Mouse (Mus musculus) intestine, embryonic 14.5 days (tissue): Measurements from ENCODE around the gene Atp13a4. TPM values are rescaled to one million over a fixed set of nuclear protein-coding genes. Genes with fewer than 3 reads are reported as not detected.
A peak's percentile ranks its signal among the peaks of the same experiment; 100 is the strongest.

Source experiments
- ATAC-seq: fragments of 200-750 bp; cut with Nextera tagmentation; replicated peaks from 2 replicates; pipeline ENCODE4 v1.8.0; 2017; ENCODE audit warnings: low read depth, moderate number of reproducible peaks, moderate TSS enrichment, moderate library complexity; ENCODE audit not compliant: low FRiP score, low TSS enrichment
- DNase-seq: peaks from one replicate; pipeline ENCODE4 v3.0.0-alpha.2; 2018; ENCODE audit warnings: low spot score
- H3K27ac ChIP-seq: fragments of 300-500 bp; sonication (generic); 2 replicates; pipeline ENCODE4 v1.5.1; 2014; ENCODE audit warnings: low read depth, mild to moderate bottlenecking, control low read depth
- H3K27me3 ChIP-seq: fragments of 300-500 bp; sonication (generic); replicated peaks from 2 replicates; pipeline ENCODE4 v1.6.1; 2014; ENCODE audit warnings: low read length, control low read depth; ENCODE audit not compliant: control insufficient read depth, insufficient read depth
- H3K36me3 ChIP-seq: fragments of 300-500 bp; sonication (generic); 2 replicates; pipeline ENCODE4 v1.6.1; 2014; ENCODE audit warnings: low read length, control low read depth; ENCODE audit not compliant: control insufficient read depth, insufficient read depth
- H3K4me1 ChIP-seq: fragments of 300-500 bp; sonication (generic); replicated peaks from 2 replicates; pipeline ENCODE4 v1.6.1; 2014; ENCODE audit warnings: low read length, control low read depth, mixed read lengths; ENCODE audit not compliant: control insufficient read depth, insufficient read depth
- H3K4me2 ChIP-seq: fragments of 300-500 bp; sonication (generic); 2 replicates; pipeline ENCODE4 v1.6.1; 2014; ENCODE audit warnings: low read length
- H3K4me3 ChIP-seq: fragments of 300-500 bp; sonication (generic); 2 replicates; pipeline ENCODE4 v1.5.1; 2014; ENCODE audit warnings: low read depth, low read length, control low read depth, mixed read lengths
- H3K9ac ChIP-seq: fragments of 300-500 bp; sonication (generic); 2 replicates; pipeline ENCODE4 v1.6.1; 2014; ENCODE audit warnings: mild to moderate bottlenecking, low read length
- H3K9me3 ChIP-seq: fragments of 300-500 bp; sonication (generic); 2 replicates; pipeline ENCODE4 v1.6.1; 2016; ENCODE audit warnings: low read length, control low read depth; ENCODE audit not compliant: control insufficient read depth
- WGBS: fragments of 180-500 bp; shearing (Covaris S2); extraction: QIAGEN DNeasy Blood & Tissue Kit; methylation state at CpG from one replicate; pipeline ENCODE4 v1.1.7; 2014; 5-methylcytosine and 5-hydroxymethylcytosine counted together
- polyA plus RNA-seq: library from polyadenylated mRNA; unstranded; fragments of >200 nt; fragmentation: Nextera tagmentation; extraction: Ambion mirVana; gene quantifications from 2 replicates; pipeline ENCODE4 v1.2.1, GENCODE M21; 2014

Atp13a4 gene
- polyA plus RNA-seq, result 0.08 and 0.30 TPM in 2 replicates

- WGBS, result 82% methylated on average over 11 of the region's 11 CpGs
- H3K9me3 ChIP-seq, result no peaks in the 10 kb centered on the region
- no peak within 1 kb of the TSS for H3K4me2 ChIP-seq
- no peaks in the 10 kb centered on the region for H3K27me3 ChIP-seq
- no peak within 1 kb of the TSS for H3K4me3 ChIP-seq
- DNase-seq, result no peak
- H3K27ac ChIP-seq, result no peak within 1 kb of the TSS
- H3K9ac ChIP-seq, result no peak within 1 kb of the TSS
- ATAC-seq, result no peak
- no peaks in the 10 kb centered on the region for H3K36me3 ChIP-seq
- no peaks in the 10 kb centered on the region for H3K4me1 ChIP-seq
Measured at GRCm38 (mm10) chr16:29544829-29545228, at the start of gene Atp13a4. Gene Atp13a4 (minus strand): TSS chr16:29544864.

DNA sequence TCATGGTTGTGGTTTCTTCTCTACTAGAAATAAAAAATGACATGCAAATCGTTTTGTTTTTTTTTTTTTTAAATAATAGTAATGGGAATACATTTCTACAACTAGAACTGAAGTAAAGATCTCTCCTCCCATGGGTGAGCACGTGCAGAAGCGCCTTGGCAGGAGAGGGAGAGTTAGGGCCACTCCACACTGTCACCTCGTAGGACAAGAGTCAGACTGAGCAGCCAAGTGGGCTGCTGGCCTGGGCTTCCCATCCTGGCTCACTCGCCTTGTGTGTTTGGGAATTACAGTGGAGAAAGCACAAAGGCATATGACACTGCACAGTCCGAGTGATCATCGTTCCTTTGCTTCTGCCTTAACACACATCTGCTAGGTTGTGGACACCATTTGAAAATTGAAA, 47.5 kb upstream of the Atp13a4 start:
- ATAC-seq (no peak), DNase-seq (no peak)
- H3K27me3 ChIP-seq, result no peaks in the 10 kb centered on the region
- H3K9ac ChIP-seq, result no peak overlapping the region
- no peak overlapping the region for H3K4me3 ChIP-seq
- H3K36me3 ChIP-seq, result peaks cover 72% of the 10 kb centered on the region
- H3K9me3 ChIP-seq, result no peaks in the 10 kb centered on the region
- no peak overlapping the region for H3K4me2 ChIP-seq
- H3K27ac ChIP-seq, result no peak overlapping the region
- 81% methylated on average over 7 of the region's 7 CpGs for WGBS
- no peaks in the 10 kb centered on the region for H3K4me1 ChIP-seq

DNA sequence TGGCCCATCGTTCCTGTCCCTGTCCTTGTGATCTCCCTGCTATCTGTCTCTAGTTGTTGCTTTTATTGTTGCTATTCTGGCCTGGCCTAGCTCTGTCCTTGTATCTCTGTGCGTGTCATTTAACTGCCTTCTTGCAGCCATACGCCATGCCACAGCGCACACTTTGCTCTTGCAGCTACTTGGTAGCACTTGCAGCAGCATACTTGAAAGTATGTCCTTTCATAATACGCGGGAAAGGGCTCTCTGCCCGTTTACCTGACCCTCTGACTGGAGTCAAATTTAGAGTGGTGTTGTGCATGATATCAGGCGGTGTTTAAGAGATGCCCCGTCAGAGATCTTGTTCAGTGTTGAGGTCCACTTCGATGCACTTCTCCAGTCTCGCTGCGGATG, 35.1 kb upstream of the Atp13a4 start:
- 5% methylated on average over 12 of the region's 12 CpGs for WGBS

DNA sequence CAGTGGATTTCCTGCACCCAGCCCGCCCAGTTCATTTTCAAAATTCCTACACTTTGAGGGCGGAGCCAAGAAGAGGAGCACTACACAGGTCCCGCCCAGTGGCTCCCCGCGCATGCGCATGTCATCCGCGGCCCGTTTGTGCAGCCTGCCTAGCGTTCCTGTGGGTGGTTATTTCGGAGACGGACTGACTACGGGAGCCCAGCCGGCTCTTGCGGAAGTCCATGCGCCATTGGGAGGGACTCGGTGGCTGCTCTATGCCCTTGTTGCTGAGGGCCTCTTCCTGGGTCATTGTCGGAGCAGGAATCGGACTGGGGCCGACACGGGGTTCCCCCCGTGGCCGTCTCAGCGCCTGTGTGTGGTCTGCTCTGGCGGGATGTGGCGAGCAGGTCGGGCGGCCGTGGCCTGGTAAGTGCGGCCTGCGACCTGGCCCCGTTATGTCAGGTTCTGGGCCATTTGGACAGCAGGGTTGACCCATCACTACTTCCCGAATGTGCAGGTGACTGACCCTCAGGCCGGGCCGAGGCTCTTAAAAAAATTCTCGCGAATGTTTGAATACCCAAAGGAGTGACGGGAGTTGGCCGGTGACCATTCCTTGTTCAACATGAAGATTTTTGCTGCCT, 34.6 kb upstream of the Atp13a4 start, which contains the start of gene Opa1:
Gene Opa1 (plus strand): TSS at position 168 of the 620 bp plus-strand sequence.
- ATAC-seq (peak; percentile 99), DNase-seq (peak; percentile 99)
- WGBS, result under 1% methylated on average over 39 of the region's 39 CpGs
- peaks cover 8% of the 10 kb centered on the region; the same call in 1 of the 2 replicates for H3K4me1 ChIP-seq
- peak within 1 kb of the TSS; percentile 96 for H3K4me2 ChIP-seq
- H3K4me3 ChIP-seq, result peak within 1 kb of the TSS; percentile 76
- H3K9me3 ChIP-seq, result no peaks in the 10 kb centered on the region
- no peak within 1 kb of the TSS for H3K27ac ChIP-seq
- H3K9ac ChIP-seq, result peak within 1 kb of the TSS; percentile 77
- H3K27me3 ChIP-seq, result no peaks in the 10 kb centered on the region
- H3K36me3 ChIP-seq, result no peaks in the 10 kb centered on the region

More for the DNA sequence above, 35.1 kb upstream of the Atp13a4 start:
- Histone ChIP-seq H3K9me3 (no peaks in the 10 kb centered on the region), H3K27ac (no peak overlapping the region), H3K27me3 (no peaks in the 10 kb centered on the region), H3K4me2 (peak overlapping the region; percentile 96), H3K9ac (peak overlapping the region; percentile 77), H3K4me1 (peaks cover 8% of the 10 kb centered on the region; the same call in 1 of the 2 replicates), H3K36me3 (0 out of 2 replicates have a peak, but pooled peaks cover under 1% of the 10 kb centered on the region), H3K4me3 (peak overlapping the region; percentile 76)
- no peak for ATAC-seq
- DNase-seq, result no peak

DNA sequence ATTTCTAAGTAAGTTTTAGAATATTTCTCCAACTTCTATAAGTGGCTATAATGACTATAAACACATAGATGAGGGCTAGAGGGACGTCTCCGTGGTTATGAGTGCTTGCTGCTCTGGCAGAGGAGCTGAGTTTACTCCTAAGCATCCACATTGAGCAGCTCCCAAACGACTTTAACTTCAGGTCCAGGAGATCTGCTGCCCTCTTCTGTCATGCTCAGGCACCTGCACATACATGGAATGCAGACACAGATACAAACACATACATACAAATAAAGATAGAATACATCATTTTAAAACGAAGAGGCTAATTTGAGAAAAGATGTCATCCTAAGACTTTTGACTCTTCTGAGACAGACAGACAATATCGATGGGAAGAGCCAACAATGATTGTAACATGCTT, 31.0 kb upstream of the Atp13a4 start:
- no peak overlapping the region for H3K9ac ChIP-seq
- peaks cover 7% of the 10 kb centered on the region; the same call in 1 of the 2 replicates for H3K4me1 ChIP-seq
- no peak overlapping the region for H3K27ac ChIP-seq
- WGBS, result 7% methylated on average over 5 of the region's 5 CpGs
- no peaks in the 10 kb centered on the region for H3K9me3 ChIP-seq
- H3K27me3 ChIP-seq, result no peaks in the 10 kb centered on the region
- no peak overlapping the region for H3K4me2 ChIP-seq
- DNase-seq, result no peak
- no peak overlapping the region for H3K4me3 ChIP-seq
- H3K36me3 ChIP-seq, result no peaks in the 10 kb centered on the region
- no peak for ATAC-seq

DNA sequence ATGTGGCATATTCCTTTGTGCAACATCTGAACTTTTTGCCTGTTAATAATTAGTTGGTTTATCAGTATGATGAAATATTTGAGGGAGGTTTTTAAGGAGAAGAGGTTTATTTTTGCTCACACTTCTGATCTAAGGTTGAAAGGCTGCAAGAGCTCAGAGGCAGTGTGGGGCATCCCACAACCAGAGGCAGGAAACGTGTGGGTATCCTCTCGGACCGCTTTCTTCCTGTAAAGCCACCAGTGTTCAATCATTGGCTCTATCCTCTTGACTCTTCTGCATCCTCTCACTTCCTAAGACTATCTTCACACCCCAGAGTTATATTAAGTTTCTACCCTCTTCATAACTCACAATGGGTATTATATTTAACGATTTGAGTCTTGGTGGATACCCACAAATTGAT, 29.3 kb upstream of the Atp13a4 start:
- 61% methylated on average over 4 of the region's 4 CpGs for WGBS
- ATAC-seq, result no peak
- H3K27ac ChIP-seq, result no peak overlapping the region

DNA sequence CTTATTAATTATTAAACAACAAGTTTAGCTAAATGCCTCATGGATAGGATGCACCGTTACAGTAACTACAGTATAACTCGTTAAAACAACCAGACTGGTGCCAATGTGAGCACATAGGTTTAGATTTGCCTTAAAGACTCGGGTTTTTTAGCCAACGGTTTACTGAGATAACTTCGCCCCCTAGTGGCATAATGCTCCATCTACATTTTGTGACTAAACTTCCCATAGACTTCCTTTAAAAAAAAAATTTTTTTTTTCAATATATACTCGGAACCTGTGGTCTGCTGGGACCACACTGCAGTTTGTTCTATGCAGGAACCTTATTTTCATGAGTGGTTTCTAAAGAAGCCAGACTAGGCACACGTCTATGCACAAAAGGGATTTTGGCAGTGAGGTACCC, 16.2 kb upstream of the Atp13a4 start:
- no peaks in the 10 kb centered on the region for H3K9me3 ChIP-seq
- no peak for ATAC-seq

More for the DNA sequence above, 29.3 kb upstream of the Atp13a4 start:
- no peaks in the 10 kb centered on the region for H3K27me3 ChIP-seq
- no peaks in the 10 kb centered on the region for H3K9me3 ChIP-seq
- DNase-seq, result no peak
- no peaks in the 10 kb centered on the region for H3K4me1 ChIP-seq
- no peaks in the 10 kb centered on the region for H3K36me3 ChIP-seq
- no peak overlapping the region for H3K9ac ChIP-seq
- H3K4me2 ChIP-seq, result no peak overlapping the region
- no peak overlapping the region for H3K4me3 ChIP-seq

GRCm38 (mm10) chr16:29560454-29560853, 15.8 kb upstream of the Atp13a4 start:
- H3K4me3 ChIP-seq, result no peak overlapping the region
- DNase-seq (peak; percentile 56), ATAC-seq (no peak)
- H3K9ac ChIP-seq, result no peak overlapping the region
- H3K27me3 ChIP-seq, result no peaks in the 10 kb centered on the region; the same call in none of the 2 replicates
- H3K4me1 ChIP-seq, result no peaks in the 10 kb centered on the region
- no peaks in the 10 kb centered on the region for H3K36me3 ChIP-seq
- H3K27ac ChIP-seq, result no peak overlapping the region
- WGBS, result 48% methylated on average over 10 of the region's 10 CpGs
- no peaks in the 10 kb centered on the region for H3K9me3 ChIP-seq
- peak overlapping the region; percentile 26 for H3K4me2 ChIP-seq

More for the DNA sequence above, 16.2 kb upstream of the Atp13a4 start:
- H3K9ac ChIP-seq, result no peak overlapping the region
- no peaks in the 10 kb centered on the region for H3K4me1 ChIP-seq
- 8% methylated on average over 7 of the region's 7 CpGs for WGBS
- no peaks in the 10 kb centered on the region; the same call in none of the 2 replicates for H3K27me3 ChIP-seq
- H3K4me3 ChIP-seq, result no peak overlapping the region
- no peak overlapping the region for H3K27ac ChIP-seq
- no peaks in the 10 kb centered on the region for H3K36me3 ChIP-seq
- peak; percentile 55 for DNase-seq
- peak overlapping the region; percentile 26 for H3K4me2 ChIP-seq

DNA sequence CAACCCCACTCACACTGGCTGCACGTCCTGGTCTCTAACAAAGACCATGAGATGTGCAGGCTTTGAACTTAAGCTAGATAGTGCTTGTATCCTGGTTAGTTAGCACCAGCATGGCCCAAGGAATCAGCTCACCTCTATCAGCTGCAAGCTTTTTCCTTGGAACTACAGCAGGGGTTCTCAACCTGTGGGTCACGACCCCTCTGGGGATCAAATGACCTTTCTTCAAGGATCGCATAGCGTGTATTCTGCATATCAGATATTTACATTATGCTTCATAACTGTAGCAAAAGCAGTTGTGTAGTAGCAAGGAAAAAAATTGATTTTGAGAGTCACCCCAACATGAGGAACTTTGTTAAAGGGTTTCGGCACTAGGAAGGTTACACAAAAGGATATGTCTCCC, 15.0 kb upstream of the Atp13a4 start:
- Histone ChIP-seq H3K4me2 (no peak overlapping the region), H3K27me3 (no peaks in the 10 kb centered on the region; the same call in 1 of the 2 replicates), H3K27ac (no peak overlapping the region), H3K9me3 (no peaks in the 10 kb centered on the region), H3K4me3 (no peak overlapping the region), H3K4me1 (no peaks in the 10 kb centered on the region), H3K36me3 (no peaks in the 10 kb centered on the region), H3K9ac (no peak overlapping the region)
- DNase-seq (no peak), ATAC-seq (no peak)
- 83% methylated on average over 5 of the region's 5 CpGs for WGBS
